Mouse (Mus musculus): ENCODE results near the gene Tmem221.

Gene Tmem221

DNA sequence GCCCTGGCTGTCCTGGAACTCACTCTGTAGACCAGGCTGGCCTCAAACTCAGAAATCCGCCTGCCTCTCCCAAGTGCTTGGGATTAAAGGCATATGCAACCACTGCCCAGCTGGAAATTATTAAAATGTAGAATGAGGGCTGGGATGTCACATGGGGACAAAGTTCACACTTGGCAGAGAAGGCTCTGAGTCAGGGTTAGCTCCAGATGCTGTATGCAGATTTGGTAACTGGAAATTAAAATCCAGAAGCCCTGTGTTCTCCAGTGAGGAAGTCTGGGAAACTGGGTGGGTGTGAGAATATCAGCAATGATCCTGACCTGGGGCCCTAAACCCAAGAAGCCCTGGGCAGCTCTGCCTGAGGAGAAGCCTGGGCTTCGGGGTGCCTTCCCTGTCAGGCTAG, 49.4 kb downstream of the Tmem221 start:
- DNase-seq (ENCODE audit: low spot score), result no peak

DNA sequence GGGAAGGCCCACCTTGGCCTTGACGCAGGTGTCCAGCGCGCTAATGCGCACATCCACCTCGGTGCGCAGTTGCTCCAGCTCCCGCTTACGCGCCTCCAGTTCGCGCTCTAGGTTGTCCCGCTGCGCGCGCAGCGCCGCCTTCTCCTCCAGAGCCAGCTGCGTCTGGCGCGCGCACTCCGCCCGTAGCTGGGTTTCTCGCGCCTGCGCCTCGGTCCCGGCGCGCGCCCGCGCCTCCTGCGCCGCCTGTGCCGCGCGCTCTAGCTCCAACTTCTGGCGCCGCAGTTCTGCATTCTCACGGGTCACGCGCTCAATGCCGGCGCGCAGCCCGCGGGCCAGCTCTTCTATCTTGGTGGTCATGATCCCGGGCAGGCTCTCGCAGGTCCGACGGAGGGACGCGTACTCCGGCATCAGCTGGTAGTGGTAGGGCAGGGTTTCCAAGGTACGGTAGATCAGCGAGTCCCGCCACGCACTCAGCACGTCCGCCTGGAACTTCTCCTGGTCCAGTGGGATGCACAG, 51.0 kb downstream of the Tmem221 start:
- peak; percentile 94 for DNase-seq (ENCODE audit: low spot score)

DNA sequence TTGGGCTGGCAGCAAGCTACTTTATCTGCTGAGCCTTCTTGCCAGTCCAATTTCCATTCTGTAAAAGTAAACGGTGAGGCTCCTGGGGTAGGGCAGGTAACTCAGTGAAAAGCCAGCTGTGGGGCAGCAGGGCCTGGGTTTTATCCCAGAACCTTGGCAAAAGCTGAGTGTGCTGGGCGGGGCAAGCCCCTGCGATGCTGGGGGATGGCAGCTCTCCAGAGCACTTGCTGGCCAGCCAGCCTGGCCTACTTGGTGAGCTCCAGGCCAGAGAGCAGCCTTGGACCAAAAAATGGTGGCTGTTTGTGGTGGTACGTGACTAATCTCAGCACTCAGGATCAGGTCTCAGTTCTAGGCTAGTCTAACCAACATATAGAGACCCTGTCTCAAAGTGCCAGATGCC, 52.7 kb downstream of the Tmem221 start:
- no peak for DNase-seq (ENCODE audit: low spot score)

DNA sequence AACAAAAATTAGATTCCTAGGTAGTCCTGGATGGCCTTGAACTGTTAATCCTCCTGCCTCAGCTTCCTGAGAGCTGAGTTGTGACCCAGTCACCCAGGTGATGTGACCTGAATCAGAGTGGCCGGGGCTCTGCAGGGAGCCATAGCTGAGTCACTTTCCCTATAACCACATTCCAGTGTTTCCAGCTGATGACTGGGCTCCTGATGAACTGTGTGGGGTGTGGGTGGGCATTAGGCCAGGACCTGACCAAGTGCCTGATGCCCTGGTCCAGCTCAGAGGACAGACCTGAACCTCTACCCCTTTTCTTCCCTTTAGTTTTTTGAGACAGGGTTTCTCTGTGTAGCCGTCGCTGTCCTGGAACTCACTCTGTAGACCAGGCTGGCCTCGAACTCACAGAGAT, 53.3 kb downstream of the Tmem221 start:
- DNase-seq (ENCODE audit: low spot score), result no peak

DNA sequence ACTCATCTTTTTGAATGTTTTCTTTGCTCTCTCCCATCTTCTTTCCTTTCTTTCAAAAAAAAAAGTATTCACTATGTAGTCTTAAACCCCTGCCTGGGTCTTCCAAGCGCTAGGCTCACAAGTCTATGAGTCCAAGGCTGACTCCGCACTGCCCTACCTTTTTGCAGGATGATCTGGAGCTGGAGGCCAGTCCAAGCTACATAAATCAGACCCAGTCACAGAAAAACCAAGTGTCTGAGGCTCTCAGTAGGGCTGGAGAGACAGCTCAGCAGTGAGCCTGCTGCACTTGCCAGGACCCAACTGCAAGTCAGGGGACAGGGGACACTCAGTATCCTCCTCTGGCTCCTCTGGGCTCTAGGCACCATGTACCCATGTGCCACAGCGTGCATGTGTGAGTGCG, 54.3 kb downstream of the Tmem221 start:
- DNase-seq (ENCODE audit: low spot score), result no peak
